ENCODE assay signal across 20 mouse cellular contexts in the genomic region with DNA sequence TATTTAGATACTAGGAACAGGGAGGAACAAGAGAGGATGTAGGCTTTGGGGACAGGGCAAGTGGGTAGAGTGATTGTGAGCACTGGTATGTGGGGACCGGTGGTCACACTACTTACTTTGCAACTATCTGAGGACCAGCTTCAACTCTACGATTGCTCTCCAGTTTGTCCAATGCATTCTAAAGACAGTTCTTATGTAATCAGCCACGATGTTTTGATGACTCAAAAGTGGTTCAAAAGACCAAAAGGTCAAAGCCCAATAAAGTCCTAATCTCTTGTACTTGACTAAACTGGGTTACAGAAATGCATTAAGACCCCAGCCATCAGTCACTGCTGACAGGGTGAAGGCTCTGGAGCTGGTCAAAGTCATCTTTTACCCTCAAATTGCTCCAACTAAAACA. TPM values are rescaled to one million over a fixed set of nuclear protein-coding genes. Genes with fewer than 3 reads are reported as not detected.
A peak's percentile ranks its signal among the peaks of the same experiment; 100 is the strongest.
DNase-seq lines count a peak whose midpoint lies in the region; ATAC-seq and TF ChIP-seq lines count a peak whose summit lies in the region.
"Had no signal": no experiment of that assay in that cellular context is flagged by ENCODE, and none has a peak within 500 bp of the region (broad histone marks: within the 10 kb centered on the region; RNA-seq: fewer than 3 reads in every experiment).

No protein-coding gene starts in this region.

- no peak overlapping the region; the same call in 1 of the 2 replicates for H3K27ac ChIP-seq in kidney, postnatal 0 days
- H3K27ac ChIP-seq in kidney, embryonic 15.5 days, result no peak overlapping the region
- 0 out of 2 replicates have a peak overlapping the region, but pooled peaks have one; percentile 49 for H3K27ac ChIP-seq in stomach, postnatal 0 days (replicated peaks)
- H3K27ac ChIP-seq: embryonic facial prominence, embryonic 10.5 days; forebrain, embryonic 10.5 days; hindbrain, embryonic 13.5 days; hindbrain, postnatal 0 days had no signal

- TF ChIP-seq EP300 in stomach, postnatal 0 days (optimal IDR thresholded peaks at IDR 0.05), result no peak

- H3K4me3 ChIP-seq in kidney, postnatal 0 days (replicated peaks; ENCODE audit: low read depth, low read length), result no peak overlapping the region
- no peak overlapping the region for H3K4me3 ChIP-seq in kidney, embryonic 15.5 days (replicated peaks)
- H3K4me3 ChIP-seq in myocyte, result no peak overlapping the region
- H3K4me3 ChIP-seq in stomach, postnatal 0 days (ENCODE audit: low read depth, low read length), result no peak overlapping the region
- H3K4me3 ChIP-seq: embryonic facial prominence, embryonic 10.5 days; erythroblast, embryonic 14.5 days; forebrain, embryonic 10.5 days; heart, embryonic 13.5 days; hindbrain, embryonic 13.5 days had no signal

- peak; percentile 15 for DNase-seq in kidney, postnatal 0 days (ENCODE audit: low spot score)
- peak; percentile 43 for DNase-seq in NIH3T3 (ENCODE audit: low read depth)
- no peak for DNase-seq in stomach, postnatal 0 days (ENCODE audit: low spot score)
- no peak for DNase-seq in spleen, adult 12 weeks (ENCODE audit: low spot score)
- no peak for DNase-seq in retina, embryonic 14.5 days (ENCODE audit: low spot score)
- DNase-seq: cerebellum, adult 2 months; cerebellum, postnatal 10 days; gastrocnemius, postnatal 10 days; heart, postnatal 36 days had no signal

- H3K27me3 ChIP-seq in kidney, postnatal 0 days (ENCODE audit: insufficient read depth, low read length), result no peaks in the 10 kb centered on the region
- H3K27me3 ChIP-seq in kidney, embryonic 15.5 days, result no peaks in the 10 kb centered on the region
- H3K27me3 ChIP-seq in myocyte (ENCODE audit: control insufficient read depth, insufficient read depth, insufficient read length), result no peaks in the 10 kb centered on the region
- H3K27me3 ChIP-seq in stomach, postnatal 0 days (ENCODE audit: control insufficient read depth, insufficient read depth, low read length), result no peaks in the 10 kb centered on the region
- H3K27me3 ChIP-seq: heart, embryonic 13.5 days; hindbrain, embryonic 13.5 days; Patski had no signal

- no peaks in the 10 kb centered on the region for H3K9me3 ChIP-seq in kidney, postnatal 0 days (replicated peaks; ENCODE audit: low read length)
- no peaks in the 10 kb centered on the region for H3K9me3 ChIP-seq in kidney, embryonic 15.5 days (replicated peaks)
- H3K9me3 ChIP-seq in stomach, postnatal 0 days (ENCODE audit: control insufficient read depth, low read length), result no peaks in the 10 kb centered on the region
- H3K9me3 ChIP-seq: embryonic facial prominence, embryonic 10.5 days; forebrain, embryonic 10.5 days; heart, embryonic 13.5 days; hindbrain, embryonic 13.5 days had no signal

- 54% methylated on average over 3 of the region's 3 CpGs for WGBS in kidney, postnatal 0 days
- 59% methylated on average over 3 of the region's 3 CpGs for WGBS in kidney, embryonic 15.5 days
- WGBS in stomach, postnatal 0 days, result 40% methylated on average over 3 of the region's 3 CpGs

- TF ChIP-seq POLR2A in myocyte (IDR thresholded peaks at IDR 0.05; ENCODE audit: insufficient read length, low read depth), result no peak

- no peak for ATAC-seq in kidney, postnatal 0 days (replicated peaks; ENCODE audit: low FRiP score, low read depth)
- ATAC-seq in kidney, embryonic 15.5 days (replicated peaks; ENCODE audit: low FRiP score), result no peak
- ATAC-seq in stomach, postnatal 0 days (ENCODE audit: low FRiP score, low TSS enrichment), result no peak
- ATAC-seq: activated CD4-positive, CD25-positive, alpha-beta regulatory T cell, adult 4 months; forebrain, embryonic 14.5 days; hindbrain, postnatal 0 days had no signal

- no peak overlapping the region for H3ac ChIP-seq in myocyte (ENCODE audit: control insufficient read depth, insufficient read length)

- TF ChIP-seq CTCF in kidney, postnatal 0 days (IDR thresholded peaks at IDR 0.05; ENCODE audit: low read depth), result no peak
- no peak for TF ChIP-seq CTCF in stomach, postnatal 0 days (IDR thresholded peaks at IDR 0.05; ENCODE audit: low read depth)

- H3K9ac ChIP-seq in kidney, postnatal 0 days (ENCODE audit: low read depth, low read length), result no peak overlapping the region
- no peak overlapping the region for H3K9ac ChIP-seq in kidney, embryonic 15.5 days
- H3K9ac ChIP-seq in stomach, postnatal 0 days (ENCODE audit: low read length), result no peak overlapping the region
- H3K9ac ChIP-seq: heart, embryonic 13.5 days; hindbrain, embryonic 13.5 days had no signal

- H3K4me1 ChIP-seq in kidney, postnatal 0 days (replicated peaks; ENCODE audit: insufficient read depth, low read length), result peaks cover 17% of the 10 kb centered on the region
- H3K4me1 ChIP-seq in kidney, embryonic 15.5 days, result peaks cover 29% of the 10 kb centered on the region
- H3K4me1 ChIP-seq in stomach, postnatal 0 days (replicated peaks; ENCODE audit: control insufficient read depth, insufficient read depth), result 0 out of 2 replicates have a peak, but pooled peaks cover 2% of the 10 kb centered on the region

- H3K79me2 ChIP-seq in myocyte (ENCODE audit: control insufficient read depth, insufficient read depth), result no peaks in the 10 kb centered on the region

- H3K36me3 ChIP-seq in kidney, postnatal 0 days (ENCODE audit: insufficient read depth, low read length), result no peaks in the 10 kb centered on the region
- no peaks in the 10 kb centered on the region for H3K36me3 ChIP-seq in kidney, embryonic 15.5 days
- no peaks in the 10 kb centered on the region for H3K36me3 ChIP-seq in myocyte (ENCODE audit: control insufficient read depth, insufficient read depth)
- H3K36me3 ChIP-seq in stomach, postnatal 0 days (ENCODE audit: control insufficient read depth, insufficient read depth, low read length), result no peaks in the 10 kb centered on the region
- H3K36me3 ChIP-seq: embryonic facial prominence, embryonic 10.5 days; forebrain, embryonic 10.5 days; heart, embryonic 13.5 days; hindbrain, embryonic 13.5 days had no signal

- H3K4me2 ChIP-seq in kidney, postnatal 0 days (ENCODE audit: low read length), result no peak overlapping the region
- H3K4me2 ChIP-seq in kidney, embryonic 15.5 days, result no peak overlapping the region
- peak overlapping the region; percentile 68 for H3K4me2 ChIP-seq in myocyte (ENCODE audit: low read depth)
- H3K4me2 ChIP-seq in stomach, postnatal 0 days (replicated peaks; ENCODE audit: low read depth), result no peak overlapping the region
- H3K4me2 ChIP-seq: heart, embryonic 13.5 days; hindbrain, embryonic 13.5 days had no signal

TF ChIP-seq in myocyte, 11 proteins besides CTCF, POLR2A, EP300 and RAD21:
- TF ChIP-seq MAX (IDR thresholded peaks at IDR 0.05; ENCODE audit: low read depth) (no peak), USF1 (IDR thresholded peaks at IDR 0.05; ENCODE audit: low read depth) (no peak), MYOD1 (IDR thresholded peaks at IDR 0.05; ENCODE audit: control insufficient read depth in 1 of 3, insufficient read length in 2 of 3, low read depth in 2 of 3) (no peak), TCF12 (IDR thresholded peaks at IDR 0.05; ENCODE audit: insufficient read depth, poor library complexity, severe bottlenecking) (no peak), REST (IDR thresholded peaks at IDR 0.05; ENCODE audit: insufficient read depth, insufficient read length) (no peak), TCF3 (IDR thresholded peaks at IDR 0.05; ENCODE audit: insufficient read length, low read depth) (no peak), MYOG (IDR thresholded peaks at IDR 0.05; ENCODE audit: control insufficient read depth in 1 of 3, insufficient read depth in 1 of 3, insufficient read length in 2 of 3, low read depth in 2 of 3) (no peak), CEBPB (IDR thresholded peaks at IDR 0.05; ENCODE audit: insufficient read depth, poor library complexity, severe bottlenecking) (no peak), SRF (IDR thresholded peaks at IDR 0.05; ENCODE audit: control insufficient read depth, insufficient read length, low read depth) (no peak)

RNA-seq across cellular contexts. Expression of gene Rerg, which starts 45.3 kb away (rescaled TPM):
- polyA plus RNA-seq in kidney, postnatal 0 days (2015; fragmentation: Nextera tagmentation; extraction: Ambion mirVana), result 23.9 and 24.5 TPM in 2 replicates
- polyA plus RNA-seq in kidney, embryonic 15.5 days (2015; fragmentation: Nextera tagmentation; extraction: Ambion mirVana), result 13.9 and 15.5 TPM in 2 replicates
- 3.1 TPM for polyA plus RNA-seq in myocyte (2012; fragmentation: generic; extraction: Trizol)
- 22.5 and 23.9 TPM in 2 replicates for polyA plus RNA-seq in stomach, postnatal 0 days (2015; fragmentation: Nextera tagmentation; extraction: Ambion mirVana)
- polyA plus RNA-seq: activated CD4-positive, CD25-positive, alpha-beta regulatory T cell, adult 4 months; erythroblast, embryonic 14.5 days had no signal

Comparison
In these comparisons a context has a peak if more than half of its experiments do, and no peak if none do; other contexts are left out.
1. DNase-seq: peak in kidney, postnatal 0 days (single experiment) and NIH3T3 (single experiment); none in stomach, postnatal 0 days (single experiment), spleen, adult 12 weeks (single experiment) and retina, embryonic 14.5 days (single experiment).